Mouse (Mus musculus) lung, adult 2 months (tissue): ENCODE measurements around the gene Zc3h4.

ENCODE experiments used
- CTCF ChIP-seq: fragments of 200-500 bp; IDR thresholded peaks from 2 replicates; pipeline ENCODE4 v1.5.1; 2011; ENCODE audit warnings: mild to moderate bottlenecking, low read length, control low read depth; ENCODE audit not compliant: insufficient read depth
- POLR2A ChIP-seq: fragments of 200-500 bp; IDR thresholded peaks from 2 replicates; pipeline ENCODE4 v1.6.1; 2011; ENCODE audit warnings: low read depth, mild to moderate bottlenecking, control low read depth, low read length, borderline replicate concordance; ENCODE audit errors: extremely low read depth

- TF ChIP-seq CTCF (no peak), POLR2A (no peak)
Observed at GRCm38 (mm10) chr7:16420493-16421118, 19.9 kb downstream of the Zc3h4 start.
